13 mouse cellular contexts compared by ENCODE assay signal in the genomic region with DNA sequence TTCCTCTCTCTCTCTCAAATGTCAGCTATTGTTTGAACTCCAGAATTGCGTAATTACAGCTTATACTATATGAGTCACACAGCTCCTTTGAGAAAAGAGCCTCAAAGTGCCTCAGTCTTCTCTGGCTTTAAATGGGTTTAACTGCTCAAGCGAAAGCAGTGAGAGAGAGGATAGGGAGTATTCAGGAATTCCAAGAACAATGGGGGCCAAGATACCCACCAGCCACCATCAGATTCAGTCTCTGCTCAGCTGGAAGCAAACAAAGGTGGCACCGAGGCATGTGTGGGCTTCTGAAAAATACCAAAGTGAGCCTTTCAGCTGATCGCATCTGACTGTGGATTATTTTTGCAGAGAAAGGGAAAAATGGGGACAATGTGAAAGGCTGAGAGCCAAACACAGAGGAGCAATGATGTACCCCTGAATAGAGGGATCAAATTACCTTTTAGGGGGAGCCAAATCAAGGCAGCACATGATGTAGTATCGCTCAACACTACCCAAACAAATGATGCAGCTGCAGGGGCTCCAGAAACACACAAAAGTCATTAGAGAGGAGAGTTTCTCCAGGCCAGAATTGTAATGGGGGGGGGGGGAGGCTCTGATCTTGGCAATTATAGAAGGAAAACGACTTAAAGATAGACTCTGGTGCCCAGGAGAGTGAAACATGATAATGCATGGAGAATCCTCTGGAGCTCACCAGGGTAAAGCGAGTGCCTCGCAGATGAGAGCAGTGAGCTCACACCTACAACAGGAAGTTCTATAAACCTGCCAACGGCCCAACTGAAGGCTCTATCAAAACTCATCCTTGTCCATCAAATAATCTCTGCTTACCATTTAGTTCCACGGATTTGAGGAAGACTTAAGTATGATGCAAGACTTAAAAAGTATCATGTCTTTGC.
DNase-seq lines count a peak whose midpoint lies in the region; ATAC-seq and TF ChIP-seq lines count a peak whose summit lies in the region.
"Had no signal": no experiment of that assay in that cellular context is flagged by ENCODE, and none has a peak within 500 bp of the region (broad histone marks: within the 10 kb centered on the region; RNA-seq: fewer than 3 reads in every experiment).

No protein-coding gene starts in this region.

- WGBS in forebrain, embryonic 11.5 days = 46% methylated on average over 10 of the region's 10 CpGs
- WGBS in forebrain, embryonic 10.5 days = 47% methylated on average over 10 of the region's 10 CpGs
- 33% methylated on average over 10 of the region's 10 CpGs for WGBS in embryonic facial prominence, embryonic 13.5 days
- 44% methylated on average over 10 of the region's 10 CpGs for WGBS in limb, embryonic 13.5 days

- no peak for DNase-seq in forebrain, embryonic 11.5 days (ENCODE audit: low spot score)
- DNase-seq in forebrain, embryonic 10.5 days (ENCODE audit: extremely low spot score, low spot score) = no peak
- DNase-seq in left cerebral cortex, adult 2 months (ENCODE audit: extremely low spot score in 1 of 2, low spot score in 2 of 2) = no peak
- no peak for DNase-seq in left cerebral cortex, postnatal 10 days (ENCODE audit: extremely low spot score in 1 of 2, low spot score in 2 of 2)
- DNase-seq in adrenal gland, adult 18-20 months (ENCODE audit: low spot score in 2 of 2) = no peak
- DNase-seq: adrenal gland, postnatal 10 days; spleen, adult 18-20 months; thymus, adult 18-20 months had no signal

- no peak overlapping the region for H3K27ac ChIP-seq in forebrain, embryonic 11.5 days (ENCODE audit: low read depth, low read length)
- no peak overlapping the region for H3K27ac ChIP-seq in forebrain, embryonic 10.5 days
- H3K27ac ChIP-seq in left cerebral cortex, adult 2 months = peak overlapping the region; percentile 85
- H3K27ac ChIP-seq in embryonic facial prominence, embryonic 13.5 days = peak overlapping the region; percentile 79
- H3K27ac ChIP-seq in limb, embryonic 13.5 days = 0 out of 2 replicates have a peak overlapping the region, but pooled peaks have one; percentile 33
- H3K27ac ChIP-seq: intestine, embryonic 15.5 days had no signal

- no peak overlapping the region for H3K9ac ChIP-seq in forebrain, embryonic 11.5 days (ENCODE audit: low read length)
- no peak overlapping the region for H3K9ac ChIP-seq in embryonic facial prominence, embryonic 13.5 days
- no peak overlapping the region for H3K9ac ChIP-seq in limb, embryonic 13.5 days
- H3K9ac ChIP-seq: intestine, embryonic 15.5 days had no signal

- no peak overlapping the region for H3K4me2 ChIP-seq in forebrain, embryonic 11.5 days (ENCODE audit: low read depth, low read length, severe bottlenecking)
- peak overlapping the region; percentile 24; the same call in 1 of the 2 replicates for H3K4me2 ChIP-seq in embryonic facial prominence, embryonic 13.5 days
- H3K4me2 ChIP-seq in limb, embryonic 13.5 days (replicated peaks) = 0 out of 2 replicates have a peak overlapping the region, but pooled peaks have one; percentile 3
- H3K4me2 ChIP-seq: heart, embryonic 11.5 days; intestine, embryonic 15.5 days had no signal

- H3K4me3 ChIP-seq in forebrain, embryonic 11.5 days (ENCODE audit: low read depth, low read length) = no peak overlapping the region
- no peak overlapping the region for H3K4me3 ChIP-seq in forebrain, embryonic 10.5 days
- H3K4me3 ChIP-seq in left cerebral cortex, adult 2 months = no peak overlapping the region
- no peak overlapping the region for H3K4me3 ChIP-seq in embryonic facial prominence, embryonic 13.5 days
- H3K4me3 ChIP-seq in limb, embryonic 13.5 days = no peak overlapping the region
- H3K4me3 ChIP-seq: intestine, embryonic 15.5 days had no signal

- H3K27me3 ChIP-seq in forebrain, embryonic 11.5 days (ENCODE audit: control insufficient read depth, insufficient read depth, low read length) = no peaks in the 10 kb centered on the region
- no peaks in the 10 kb centered on the region for H3K27me3 ChIP-seq in forebrain, embryonic 10.5 days (ENCODE audit: poor library complexity, severe bottlenecking)
- no peaks in the 10 kb centered on the region for H3K27me3 ChIP-seq in embryonic facial prominence, embryonic 13.5 days
- no peaks in the 10 kb centered on the region for H3K27me3 ChIP-seq in limb, embryonic 13.5 days
- H3K27me3 ChIP-seq: intestine, embryonic 15.5 days had no signal

- no peaks in the 10 kb centered on the region for H3K36me3 ChIP-seq in forebrain, embryonic 11.5 days (ENCODE audit: control insufficient read depth, insufficient read depth, low read length)
- no peaks in the 10 kb centered on the region for H3K36me3 ChIP-seq in forebrain, embryonic 10.5 days (replicated peaks)
- no peaks in the 10 kb centered on the region for H3K36me3 ChIP-seq in embryonic facial prominence, embryonic 13.5 days
- no peaks in the 10 kb centered on the region for H3K36me3 ChIP-seq in limb, embryonic 13.5 days
- H3K36me3 ChIP-seq: intestine, embryonic 15.5 days had no signal

- TF ChIP-seq CTCF in left cerebral cortex, adult 2 months (IDR thresholded peaks at IDR 0.05) = no peak

- peak; percentile 73 for ATAC-seq in forebrain, embryonic 11.5 days (replicated peaks; ENCODE audit: low FRiP score)
- ATAC-seq in embryonic facial prominence, embryonic 13.5 days (ENCODE audit: insufficient number of reproducible peaks, insufficient read depth, low FRiP score, low TSS enrichment, low read depth) = no peak
- ATAC-seq in limb, embryonic 13.5 days (ENCODE audit: low FRiP score, low read depth) = no peak
- no peak for ATAC-seq in granulocyte monocyte progenitor cell, adult 5-6 weeks (replicated peaks; ENCODE audit: poor library complexity, severe bottlenecking)
- ATAC-seq: intestine, embryonic 15.5 days had no signal

- no peaks in the 10 kb centered on the region for H3K9me3 ChIP-seq in forebrain, embryonic 11.5 days (ENCODE audit: control insufficient read depth, low read length)
- H3K9me3 ChIP-seq in forebrain, embryonic 10.5 days = no peaks in the 10 kb centered on the region
- no peaks in the 10 kb centered on the region for H3K9me3 ChIP-seq in embryonic facial prominence, embryonic 13.5 days
- H3K9me3 ChIP-seq in limb, embryonic 13.5 days = no peaks in the 10 kb centered on the region
- H3K9me3 ChIP-seq: intestine, embryonic 15.5 days had no signal

- 0 out of 2 replicates have a peak, but pooled peaks cover 3% of the 10 kb centered on the region for H3K4me1 ChIP-seq in forebrain, embryonic 11.5 days (replicated peaks; ENCODE audit: control insufficient read depth, insufficient read depth, low read length)
- peaks cover 21% of the 10 kb centered on the region for H3K4me1 ChIP-seq in forebrain, embryonic 10.5 days
- peaks cover 20% of the 10 kb centered on the region for H3K4me1 ChIP-seq in embryonic facial prominence, embryonic 13.5 days
- peaks cover 20% of the 10 kb centered on the region for H3K4me1 ChIP-seq in limb, embryonic 13.5 days
- H3K4me1 ChIP-seq: intestine, embryonic 15.5 days had no signal

- intact Hi-C loops in left cerebral cortex, adult 2 months (cut with DNase I) = loop anchor here (1.0 to 5.0 kb wide), 3 partner anchors 56 to 125 kb away; no protein-coding TSS in a partner anchor
- intact Hi-C loops in left cerebral cortex, postnatal 10 days (cut with DNase I) = no loop called here

Comparison
In these comparisons a context has a peak if more than half of its experiments do, and no peak if none do; other contexts are left out.
1. H3K27ac ChIP-seq: peak in left cerebral cortex, adult 2 months (single experiment), embryonic facial prominence, embryonic 13.5 days (single experiment) and limb, embryonic 13.5 days (single experiment); none in forebrain, embryonic 11.5 days (single experiment) and forebrain, embryonic 10.5 days (single experiment).